Mouse (Mus musculus) thymus, adult 2 months (tissue): ENCODE measurements around the gene Acadvl. TPM values are rescaled to one million over a fixed set of nuclear protein-coding genes. Genes with fewer than 3 reads are reported as not detected.

Experiments
- DNase-seq: peaks from one replicate; pipeline ENCODE4 v3.0.0; 2021
- H3K27ac ChIP-seq: fragments of 200-500 bp; 2 replicates; pipeline ENCODE4 v1.5.1; 2012; ENCODE audit warnings: low read length, control low read depth; ENCODE audit not compliant: control insufficient read depth, insufficient read depth
- H3K27me3 ChIP-seq: fragments of 200-500 bp; 2 replicates; pipeline ENCODE4 v1.6.1; 2012; ENCODE audit warnings: mild to moderate bottlenecking, low read length, moderate library complexity, mixed read lengths; ENCODE audit not compliant: control insufficient read depth, insufficient read depth
- H3K36me3 ChIP-seq: fragments of 200-500 bp; 2 replicates; pipeline ENCODE4 v1.6.1; 2012; ENCODE audit warnings: mild to moderate bottlenecking, low read length, moderate library complexity; ENCODE audit not compliant: control insufficient read depth, insufficient read depth
- H3K4me1 ChIP-seq: fragments of 200-500 bp; replicated peaks from 2 replicates; pipeline ENCODE4 v1.6.1; 2012; ENCODE audit warnings: low read length; ENCODE audit not compliant: control insufficient read depth, insufficient read depth
- H3K4me3 ChIP-seq: fragments of 200-500 bp; 2 replicates; pipeline ENCODE4 v1.5.1; 2012; ENCODE audit warnings: mild to moderate bottlenecking, low read length, control low read depth, moderate library complexity; ENCODE audit not compliant: control insufficient read depth, insufficient read depth
- CTCF ChIP-seq: fragments of 200-500 bp; IDR thresholded peaks from 2 replicates; pipeline ENCODE4 v1.5.1; 2012; ENCODE audit warnings: mild to moderate bottlenecking, control low read depth, low read length, moderate library complexity, borderline replicate concordance; ENCODE audit not compliant: control insufficient read depth, poor library complexity, insufficient read depth; ENCODE audit errors: extremely low read depth
- POLR2A ChIP-seq: fragments of 200-500 bp; IDR thresholded peaks from 2 replicates; pipeline ENCODE4 v1.6.1; 2012; ENCODE audit warnings: mild to moderate bottlenecking, low read length, control low read depth, moderate library complexity; ENCODE audit not compliant: control insufficient read depth, poor library complexity, insufficient read depth; ENCODE audit errors: extremely low read depth
- WGBS: fragments of 180-500 bp; shearing (Covaris S2); methylation state at CpG from one replicate; pipeline ENCODE4 v1.1.7; 2018; 5-methylcytosine and 5-hydroxymethylcytosine counted together
- polyA plus RNA-seq: library from polyadenylated mRNA; depleted of rRNA; stranded (reverse); fragments of >200 nt; gene quantifications from 2 replicates; pipeline ENCODE4 v1.2.3, GENCODE M21; 2012; rRNA removed

Gene Acadvl
- 88.5 and 110 TPM in 2 replicates for polyA plus RNA-seq

DNA sequence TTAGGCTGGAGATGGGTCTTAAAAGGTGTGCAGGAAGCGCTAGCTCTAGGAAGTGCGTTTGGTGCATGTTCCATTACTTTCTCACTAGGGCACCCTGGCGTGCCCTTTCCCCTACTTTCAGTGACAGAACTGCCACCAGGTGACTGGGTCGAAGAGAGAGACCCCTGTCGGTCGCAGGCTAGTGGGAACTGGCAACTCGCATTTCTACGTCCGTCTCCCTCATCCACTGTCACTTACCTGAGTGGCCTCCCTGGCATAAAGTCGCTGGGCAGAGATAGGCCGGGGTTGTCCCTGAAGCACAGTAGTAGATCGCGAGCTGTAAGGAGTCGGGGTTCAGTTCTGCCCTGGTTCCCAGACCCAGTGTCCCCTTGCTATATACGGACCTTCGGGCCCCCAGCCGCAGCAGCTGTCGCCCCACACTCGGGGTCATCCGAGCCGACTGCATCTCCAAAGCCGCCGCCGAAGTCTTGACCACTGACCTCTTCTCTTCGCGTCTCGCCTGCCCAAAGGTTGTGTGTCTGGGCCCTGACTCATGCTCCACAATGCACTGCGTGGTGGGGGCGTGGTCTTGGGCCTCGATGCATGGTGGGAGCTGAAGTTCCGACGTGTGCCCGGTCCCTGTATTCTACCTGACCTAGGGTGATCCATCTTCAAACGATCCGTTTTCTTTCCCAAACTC is at the start of gene Acadvl:
Gene Acadvl, minus strand, starts transcription at position 532 of the 679 bp plus-strand sequence.
- peak; percentile 88 for DNase-seq
- H3K4me3 ChIP-seq, result peak within 1 kb of the TSS; percentile 96
- no peaks in the 10 kb centered on the region for H3K27me3 ChIP-seq
- peaks cover 31% of the 10 kb centered on the region for H3K4me1 ChIP-seq
- WGBS, result under 1% methylated on average over 35 of the region's 35 CpGs
- peaks cover 15% of the 10 kb centered on the region for H3K36me3 ChIP-seq
- peak within 1 kb of the TSS; percentile 63 for H3K27ac ChIP-seq
- TF ChIP-seq CTCF (peak; percentile 83), POLR2A (0 out of 2 replicates have a peak, but pooled peaks have one; percentile 41)

DNA sequence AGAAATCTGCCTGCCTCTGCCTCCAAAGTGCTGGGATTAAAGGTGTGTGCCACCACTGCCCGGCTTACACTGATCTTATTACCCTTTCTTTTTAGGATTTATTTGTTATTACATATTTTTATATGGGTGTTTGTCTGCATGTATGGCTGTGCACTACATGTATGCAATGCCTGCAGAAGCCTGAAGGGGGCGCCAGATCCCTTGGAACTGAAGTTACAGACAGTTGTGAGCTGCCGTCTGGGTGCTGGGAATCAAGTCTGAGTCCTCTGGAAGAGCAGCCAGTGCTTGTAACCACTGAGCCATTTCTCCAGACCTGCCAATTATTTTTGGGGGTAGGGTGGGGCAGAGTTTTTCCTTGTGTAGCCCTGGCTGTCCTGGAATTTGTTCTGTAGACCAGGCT is 47.8 kb upstream of the Acadvl start:
- H3K27ac ChIP-seq, result no peak overlapping the region
- H3K4me1 ChIP-seq, result no peaks in the 10 kb centered on the region
- no peak for DNase-seq
- WGBS, result 76% methylated on average over 3 of the region's 3 CpGs
- no peaks in the 10 kb centered on the region for H3K27me3 ChIP-seq
- no peak for TF ChIP-seq POLR2A
- no peak for TF ChIP-seq CTCF
- H3K4me3 ChIP-seq, result no peak overlapping the region
- no peaks in the 10 kb centered on the region for H3K36me3 ChIP-seq

DNA sequence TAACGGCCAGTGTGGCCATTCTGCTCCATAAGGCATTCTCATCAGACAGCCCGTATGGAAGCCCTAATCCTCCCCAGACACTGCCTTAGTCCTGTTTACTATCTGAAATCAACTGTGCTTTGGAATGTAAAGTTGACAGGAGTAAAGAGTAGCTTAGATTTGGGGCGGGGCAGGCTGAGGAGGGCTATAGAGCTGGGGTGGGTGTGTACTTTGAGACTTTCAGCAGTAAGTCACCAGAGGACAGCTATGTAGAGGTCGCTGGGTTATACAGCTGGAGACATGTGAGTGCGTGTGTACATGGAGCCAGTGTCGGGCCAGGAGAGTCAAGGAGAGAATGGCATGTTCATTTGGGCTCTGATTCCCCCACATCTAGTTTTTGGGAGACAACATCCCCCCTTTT is 44.7 kb upstream of the Acadvl start:
- Histone ChIP-seq H3K4me3 (no peak overlapping the region), H3K27me3 (no peaks in the 10 kb centered on the region), H3K36me3 (no peaks in the 10 kb centered on the region), H3K27ac (no peak overlapping the region), H3K4me1 (no peaks in the 10 kb centered on the region)
- WGBS, result 87% methylated on average over 6 of the region's 6 CpGs
- DNase-seq, result no peak
- TF ChIP-seq CTCF, result no peak
- no peak for TF ChIP-seq POLR2A

DNA sequence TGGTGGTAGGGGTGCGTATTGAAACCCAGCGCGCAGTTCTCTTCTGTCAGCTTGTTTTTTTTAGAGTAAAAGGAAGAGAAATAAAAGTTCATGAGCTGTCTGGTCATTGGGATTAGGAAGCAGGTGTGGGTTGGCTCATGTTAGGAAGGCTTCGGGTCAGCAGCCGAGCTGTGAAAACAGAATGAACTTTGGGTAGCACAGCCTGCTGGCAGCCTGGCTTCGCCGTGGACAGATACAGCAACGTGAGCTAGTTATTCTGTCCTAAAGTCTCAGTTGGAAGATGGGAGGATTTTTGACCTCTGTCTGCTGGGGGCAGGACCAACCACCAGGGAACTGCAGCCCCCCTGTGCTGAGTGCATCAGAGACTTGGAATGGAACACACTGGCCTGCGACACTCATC is 42.6 kb upstream of the Acadvl start:
- 95% methylated on average over 9 of the region's 9 CpGs for WGBS

DNA sequence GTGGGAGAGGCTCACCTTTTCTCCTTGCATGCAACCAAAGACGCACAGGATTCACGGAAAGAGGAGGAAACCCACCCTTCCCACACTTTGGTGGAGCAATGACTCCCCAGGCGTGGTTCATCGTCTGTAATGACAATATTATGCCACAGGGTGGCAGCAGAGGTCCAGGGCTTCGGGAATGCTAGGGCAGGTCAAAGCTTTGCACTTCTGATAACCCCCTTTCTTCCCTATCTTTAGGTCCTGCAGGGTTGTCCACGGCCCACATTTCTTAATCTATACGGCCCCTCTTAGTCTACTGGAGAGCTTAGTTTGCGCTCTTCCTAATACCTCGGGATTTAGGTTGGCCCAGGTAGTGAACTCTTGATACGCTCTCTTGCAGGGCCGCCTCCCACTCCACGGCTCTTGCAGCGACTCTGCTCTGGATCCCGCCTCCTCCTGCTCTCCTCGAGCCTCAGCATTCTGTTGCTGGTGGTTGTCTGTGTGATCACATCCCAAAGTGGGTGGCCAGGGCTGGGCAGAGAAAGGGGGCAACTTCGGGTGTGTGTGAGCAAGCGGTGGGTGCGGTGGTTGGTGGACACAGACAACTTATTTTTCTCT is 40.5 kb upstream of the Acadvl start:
- Histone ChIP-seq H3K27me3 (no peaks in the 10 kb centered on the region), H3K4me3 (no peak overlapping the region), H3K36me3 (no peaks in the 10 kb centered on the region), H3K27ac (no peak overlapping the region), H3K4me1 (no peaks in the 10 kb centered on the region)
- TF ChIP-seq POLR2A (no peak), CTCF (peak; percentile 72; the same call in 1 of the 2 replicates)
- DNase-seq, result peak; percentile 82
- 38% methylated on average over 18 of the region's 18 CpGs for WGBS

More for the DNA sequence above, 42.6 kb upstream of the Acadvl start:
- Histone ChIP-seq H3K27ac (no peak overlapping the region), H3K36me3 (no peaks in the 10 kb centered on the region), H3K4me3 (no peak overlapping the region), H3K4me1 (no peaks in the 10 kb centered on the region), H3K27me3 (no peaks in the 10 kb centered on the region)
- TF ChIP-seq CTCF (no peak), POLR2A (no peak)
- DNase-seq, result no peak

DNA sequence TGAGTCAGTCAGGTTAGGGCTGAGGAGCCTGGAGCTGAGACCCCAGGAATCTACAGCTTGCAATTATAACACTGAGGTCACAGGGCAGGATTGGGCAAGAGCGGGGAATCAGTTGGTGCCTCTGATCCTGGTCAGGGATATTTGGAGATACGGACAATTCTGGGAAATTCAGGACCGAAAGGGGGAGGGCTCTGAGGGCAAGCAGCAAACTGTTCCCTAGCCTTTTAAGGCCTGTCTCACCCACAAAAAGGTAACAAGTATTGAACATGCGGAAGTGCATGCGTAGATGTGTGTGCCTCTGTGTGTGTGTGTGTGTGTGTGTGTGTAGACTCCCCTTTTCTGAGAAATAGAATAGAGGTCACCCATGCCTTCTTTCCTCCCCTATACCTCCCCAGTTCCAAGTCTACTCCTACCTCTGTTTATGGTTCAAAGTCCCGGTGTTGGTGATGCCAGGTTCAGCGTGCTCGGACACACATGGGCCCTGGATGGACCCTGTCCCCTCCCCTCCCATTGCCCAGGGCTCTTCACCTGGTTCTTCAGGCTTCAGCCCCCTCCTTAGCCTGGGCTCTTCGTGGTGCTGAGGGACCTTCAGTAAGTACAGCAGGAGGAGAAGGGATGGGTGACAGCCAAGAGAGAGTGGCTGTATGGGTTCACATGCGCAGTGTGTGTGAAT is 38.8 kb upstream of the Acadvl start, which contains the start of gene Asgr1:
Gene Asgr1, plus strand, starts transcription at position 188 of the 673 bp plus-strand sequence.
- Histone ChIP-seq H3K27ac (no peak within 1 kb of the TSS), H3K36me3 (no peaks in the 10 kb centered on the region), H3K4me3 (no peak within 1 kb of the TSS), H3K27me3 (no peaks in the 10 kb centered on the region; the same call in 1 of the 2 replicates), H3K4me1 (no peaks in the 10 kb centered on the region)
- WGBS, result 95% methylated on average over 10 of the region's 10 CpGs
- TF ChIP-seq POLR2A, result no peak
- TF ChIP-seq CTCF, result no peak
- DNase-seq, result no peak
